Mouse (Mus musculus): ENCODE data around the gene Tmem235. TPM values are rescaled to one million over a fixed set of nuclear protein-coding genes. Genes with fewer than 3 reads are reported as not detected.

The Tmem235 gene
- polyA plus RNA-seq, 1 experiment from 2014 or later, result not detected

- Histone ChIP-seq H3K27me3 (replicated peaks; ENCODE audit: control insufficient read depth, insufficient read depth, low read length) (no peaks in the 10 kb centered on the region), H3K36me3 (ENCODE audit: control insufficient read depth, insufficient read depth, low read length) (no peaks in the 10 kb centered on the region), H3K4me3 (ENCODE audit: low read depth, low read length) (no peak overlapping the region), H3K9ac (ENCODE audit: low read length) (no peak overlapping the region), H3K9me3 (ENCODE audit: control insufficient read depth, low read length) (no peaks in the 10 kb centered on the region), H3K4me1 (replicated peaks; ENCODE audit: control insufficient read depth, insufficient read depth, low read length) (peaks cover 24% of the 10 kb centered on the region), H3K27ac (ENCODE audit: low read depth) (no peak overlapping the region), H3K4me2 (ENCODE audit: low read length) (no peak overlapping the region)
- 51% methylated on average over 10 of the region's 10 CpGs for WGBS
- DNase-seq (ENCODE audit: low spot score), result no peak
- ATAC-seq (replicated peaks; ENCODE audit: low FRiP score, low TSS enrichment, low read depth), result no peak
Measured at GRCm38 (mm10) chr11:117894676-117895075, 34.1 kb downstream of the Tmem235 start.

- ATAC-seq (replicated peaks; ENCODE audit: low FRiP score, low TSS enrichment, low read depth), result no peak
- no peaks in the 10 kb centered on the region for H3K27me3 ChIP-seq (replicated peaks; ENCODE audit: control insufficient read depth, insufficient read depth, low read length)
- H3K9ac ChIP-seq (ENCODE audit: low read length), result no peak overlapping the region
- no peak overlapping the region for H3K4me3 ChIP-seq (ENCODE audit: low read depth, low read length)
- H3K4me1 ChIP-seq (replicated peaks; ENCODE audit: control insufficient read depth, insufficient read depth, low read length), result peaks cover 5% of the 10 kb centered on the region
- no peak overlapping the region for H3K27ac ChIP-seq (ENCODE audit: low read depth)
- DNase-seq (ENCODE audit: low spot score), result no peak
- no peaks in the 10 kb centered on the region for H3K9me3 ChIP-seq (ENCODE audit: control insufficient read depth, low read length)
- H3K36me3 ChIP-seq (ENCODE audit: control insufficient read depth, insufficient read depth, low read length), result no peaks in the 10 kb centered on the region
- no peak overlapping the region for H3K4me2 ChIP-seq (ENCODE audit: low read length)
- 51% methylated on average over 2 of the region's 2 CpGs for WGBS
Measured at GRCm38 (mm10) chr11:117896533-117896932, 36.0 kb downstream of the Tmem235 start.

GRCm38 (mm10) chr11:117902282-117902681, 41.7 kb downstream of the Tmem235 start:
- Histone ChIP-seq H3K9me3 (ENCODE audit: control insufficient read depth, low read length) (no peaks in the 10 kb centered on the region), H3K27ac (ENCODE audit: low read depth) (no peak overlapping the region), H3K4me2 (ENCODE audit: low read length) (no peak overlapping the region), H3K9ac (ENCODE audit: low read length) (no peak overlapping the region), H3K36me3 (ENCODE audit: control insufficient read depth, insufficient read depth, low read length) (no peaks in the 10 kb centered on the region), H3K4me3 (ENCODE audit: low read depth, low read length) (no peak overlapping the region), H3K27me3 (replicated peaks; ENCODE audit: control insufficient read depth, insufficient read depth, low read length) (no peaks in the 10 kb centered on the region), H3K4me1 (replicated peaks; ENCODE audit: control insufficient read depth, insufficient read depth, low read length) (no peaks in the 10 kb centered on the region; the same call in 1 of the 2 replicates)
- ATAC-seq (replicated peaks; ENCODE audit: low FRiP score, low TSS enrichment, low read depth) (no peak), DNase-seq (ENCODE audit: low spot score) (no peak)
- 75% methylated on average over 2 of the region's 2 CpGs for WGBS

DNA sequence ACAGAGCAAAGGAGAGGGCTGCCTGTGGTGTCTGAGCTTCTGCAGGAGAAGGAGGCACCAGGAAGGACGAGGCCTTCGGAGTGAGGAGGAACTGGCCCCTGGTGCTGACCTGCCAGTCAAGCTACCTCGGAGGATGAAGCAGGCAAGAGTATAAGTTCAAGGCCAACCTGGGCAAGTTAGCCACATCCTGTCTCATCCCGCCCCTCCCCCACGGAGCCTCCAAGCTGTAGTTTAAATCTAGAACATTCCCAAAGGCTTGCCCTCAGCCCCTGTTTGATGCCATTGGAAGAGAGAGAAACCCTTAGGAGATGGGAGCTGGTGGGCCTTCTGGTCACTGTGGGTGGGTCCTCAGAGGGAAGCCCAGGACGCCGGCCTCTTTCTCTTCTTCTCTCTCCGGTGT, 43.9 kb downstream of the Tmem235 start:
- DNase-seq (ENCODE audit: low spot score) (no peak), ATAC-seq (replicated peaks; ENCODE audit: low FRiP score, low TSS enrichment, low read depth) (no peak)
- H3K27ac ChIP-seq (ENCODE audit: low read depth), result no peak overlapping the region
- no peaks in the 10 kb centered on the region for H3K27me3 ChIP-seq (replicated peaks; ENCODE audit: control insufficient read depth, insufficient read depth, low read length)
- H3K4me2 ChIP-seq (ENCODE audit: low read length), result no peak overlapping the region
- H3K4me1 ChIP-seq (replicated peaks; ENCODE audit: control insufficient read depth, insufficient read depth, low read length), result no peaks in the 10 kb centered on the region; the same call in 1 of the 2 replicates
- no peaks in the 10 kb centered on the region for H3K36me3 ChIP-seq (ENCODE audit: control insufficient read depth, insufficient read depth, low read length)
- H3K4me3 ChIP-seq (ENCODE audit: low read depth, low read length), result no peak overlapping the region
- no peaks in the 10 kb centered on the region for H3K9me3 ChIP-seq (ENCODE audit: control insufficient read depth, low read length)
- WGBS, result 78% methylated on average over 8 of the region's 8 CpGs
- no peak overlapping the region for H3K9ac ChIP-seq (ENCODE audit: low read length)

GRCm38 (mm10) chr11:117909337-117909736, 48.8 kb downstream of the Tmem235 start:
- H3K4me3 ChIP-seq (ENCODE audit: low read depth, low read length), result no peak overlapping the region
- 90% methylated on average over 8 of the region's 8 CpGs for WGBS
- no peak overlapping the region for H3K27ac ChIP-seq (ENCODE audit: low read depth)
- H3K36me3 ChIP-seq (ENCODE audit: control insufficient read depth, insufficient read depth, low read length), result no peaks in the 10 kb centered on the region
- DNase-seq (ENCODE audit: low spot score), result no peak
- no peak overlapping the region for H3K9ac ChIP-seq (ENCODE audit: low read length)
- H3K4me1 ChIP-seq (replicated peaks; ENCODE audit: control insufficient read depth, insufficient read depth, low read length), result no peaks in the 10 kb centered on the region; the same call in 1 of the 2 replicates
- ATAC-seq (replicated peaks; ENCODE audit: low FRiP score, low TSS enrichment, low read depth), result no peak
- H3K27me3 ChIP-seq (replicated peaks; ENCODE audit: control insufficient read depth, insufficient read depth, low read length), result no peaks in the 10 kb centered on the region
- H3K9me3 ChIP-seq (ENCODE audit: control insufficient read depth, low read length), result no peaks in the 10 kb centered on the region
- no peak overlapping the region for H3K4me2 ChIP-seq (ENCODE audit: low read length)

DNA sequence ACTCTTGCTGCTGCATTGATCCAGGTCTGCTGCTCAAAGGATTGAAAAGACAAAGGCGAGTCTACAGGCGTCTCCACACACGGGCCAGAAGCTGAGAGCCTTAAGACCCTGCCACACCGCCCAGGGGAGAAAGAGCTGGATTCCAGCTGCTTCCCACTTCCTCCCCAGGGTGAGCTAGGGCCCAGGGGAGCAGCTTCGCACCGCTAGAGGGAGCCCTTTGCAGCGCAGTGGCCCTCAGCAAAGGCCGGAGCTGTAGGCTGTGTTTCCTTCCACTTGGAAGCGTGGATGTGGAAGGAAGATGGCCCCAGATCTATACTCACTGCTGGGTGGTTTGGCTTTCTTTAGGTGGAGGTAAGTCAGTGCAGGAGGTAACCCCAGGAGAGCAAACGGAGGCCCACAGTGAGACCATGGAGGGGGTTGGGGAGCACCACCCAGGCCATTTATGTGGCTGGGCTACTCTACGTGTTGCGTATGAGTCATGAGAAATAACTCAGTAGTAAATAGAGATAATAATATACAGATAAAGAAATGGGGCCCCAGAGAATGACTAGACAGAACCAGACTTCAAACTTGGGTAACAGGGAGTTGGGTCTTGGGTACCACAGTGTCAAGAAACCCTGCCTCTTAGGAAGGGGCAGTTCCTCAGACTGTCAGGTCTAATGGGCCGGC, 52.3 kb downstream of the Tmem235 start:
- 30% methylated on average over 13 of the region's 13 CpGs for WGBS
- H3K4me1 ChIP-seq (replicated peaks; ENCODE audit: control insufficient read depth, insufficient read depth, low read length), result peaks cover 2% of the 10 kb centered on the region
- no peak overlapping the region for H3K4me2 ChIP-seq (ENCODE audit: low read length)
- no peak overlapping the region for H3K4me3 ChIP-seq (ENCODE audit: low read depth, low read length)
- H3K27me3 ChIP-seq (replicated peaks; ENCODE audit: control insufficient read depth, insufficient read depth, low read length), result no peaks in the 10 kb centered on the region
- H3K9ac ChIP-seq (ENCODE audit: low read length), result no peak overlapping the region
- no peaks in the 10 kb centered on the region for H3K36me3 ChIP-seq (ENCODE audit: control insufficient read depth, insufficient read depth, low read length)
- ATAC-seq (replicated peaks; ENCODE audit: low FRiP score, low TSS enrichment, low read depth) (peak; percentile 81), DNase-seq (ENCODE audit: low spot score) (peak; percentile 88)
- H3K27ac ChIP-seq (ENCODE audit: low read depth), result no peak overlapping the region; the same call in 1 of the 2 replicates
- peaks cover 5% of the 10 kb centered on the region; the same call in 1 of the 2 replicates for H3K9me3 ChIP-seq (ENCODE audit: control insufficient read depth, low read length)

GRCm38 (mm10) chr11:117914531-117914930, 54.0 kb downstream of the Tmem235 start:
- Histone ChIP-seq H3K4me2 (ENCODE audit: low read length) (no peak overlapping the region), H3K4me1 (replicated peaks; ENCODE audit: control insufficient read depth, insufficient read depth, low read length) (peaks cover 2% of the 10 kb centered on the region), H3K36me3 (ENCODE audit: control insufficient read depth, insufficient read depth, low read length) (no peaks in the 10 kb centered on the region), H3K27ac (ENCODE audit: low read depth) (no peak overlapping the region), H3K9ac (ENCODE audit: low read length) (no peak overlapping the region), H3K27me3 (replicated peaks; ENCODE audit: control insufficient read depth, insufficient read depth, low read length) (no peaks in the 10 kb centered on the region), H3K4me3 (ENCODE audit: low read depth, low read length) (no peak overlapping the region), H3K9me3 (ENCODE audit: control insufficient read depth, low read length) (peaks cover 5% of the 10 kb centered on the region; the same call in 1 of the 2 replicates)
- 42% methylated on average over 11 of the region's 12 CpGs for WGBS
- ATAC-seq (replicated peaks; ENCODE audit: low FRiP score, low TSS enrichment, low read depth) (no peak), DNase-seq (ENCODE audit: low spot score) (no peak)

Measured in intestine, embryonic 14.5 days (tissue).